Mouse (Mus musculus) layer of hippocampus, adult 9-11 months (tissue): Measurements from ENCODE around the gene Ncbp3.

Experiments
- DNase-seq: peaks from one replicate; pipeline ENCODE4 v3.0.0; 2022

The Ncbp3 gene

DNA sequence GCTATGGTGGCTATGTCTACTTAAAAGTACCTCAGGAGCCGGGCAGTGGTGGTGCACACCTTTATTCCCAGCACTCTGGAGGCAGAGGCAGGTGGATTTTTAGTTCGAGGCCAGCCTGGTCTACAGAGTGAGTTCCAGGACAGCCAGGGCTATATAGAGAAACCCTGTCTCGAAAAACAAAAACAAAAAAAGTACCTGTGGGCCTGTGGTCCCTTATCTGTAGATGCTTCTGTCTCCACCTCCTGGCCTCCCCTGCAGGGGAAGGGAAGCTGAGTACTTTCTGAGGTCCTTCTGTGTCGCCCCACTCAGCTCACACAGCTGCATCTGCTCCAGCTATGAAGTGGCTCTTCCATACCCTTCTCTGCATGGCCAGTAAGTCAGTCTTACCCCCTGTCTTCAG is 42.7 kb downstream of the Ncbp3 start, which contains the start of gene Itgae:
Itgae (plus strand) TSS at position 301 of the 400 bp plus-strand sequence.
- no peak for DNase-seq

DNA sequence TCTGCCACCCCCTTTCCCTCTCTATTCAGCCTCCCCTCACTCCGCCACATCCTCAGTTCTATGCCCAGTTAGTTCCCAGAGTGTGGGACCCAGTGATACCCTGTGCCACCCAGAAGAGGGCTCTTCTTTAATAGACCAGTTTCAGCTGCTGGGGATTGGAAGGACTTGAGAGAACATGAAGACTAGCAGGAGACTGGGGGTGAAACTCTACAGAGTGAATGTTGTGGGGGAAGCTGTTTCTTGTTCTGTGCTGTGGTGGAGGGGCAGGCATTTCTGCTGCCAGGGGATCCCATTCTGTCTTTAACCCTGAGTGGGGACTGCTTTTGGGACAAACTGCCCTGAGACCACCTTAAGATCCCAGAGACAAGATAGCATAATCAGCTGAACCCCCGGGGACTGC is 43.2 kb downstream of the Ncbp3 start:
- DNase-seq: no peak

DNA sequence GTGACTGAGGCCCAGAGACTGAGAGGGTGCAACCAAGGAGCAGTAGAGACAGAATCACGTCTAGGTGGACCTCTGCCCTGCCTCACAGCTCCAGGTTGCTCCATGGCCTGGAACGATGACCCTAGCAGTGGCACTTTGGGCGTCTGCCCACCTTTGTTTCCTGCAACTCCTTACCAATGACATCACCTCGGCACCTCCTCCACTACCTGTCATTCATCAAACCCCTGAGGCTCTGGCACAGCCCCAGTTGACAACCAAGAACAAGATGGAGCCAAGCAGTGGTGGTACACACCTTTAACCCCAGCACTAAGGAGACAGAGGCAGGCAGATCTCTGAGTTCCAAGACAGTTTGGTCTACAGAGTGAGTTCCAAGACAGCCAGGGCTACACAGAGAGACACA is 44.5 kb downstream of the Ncbp3 start:
- DNase-seq: no peak

DNA sequence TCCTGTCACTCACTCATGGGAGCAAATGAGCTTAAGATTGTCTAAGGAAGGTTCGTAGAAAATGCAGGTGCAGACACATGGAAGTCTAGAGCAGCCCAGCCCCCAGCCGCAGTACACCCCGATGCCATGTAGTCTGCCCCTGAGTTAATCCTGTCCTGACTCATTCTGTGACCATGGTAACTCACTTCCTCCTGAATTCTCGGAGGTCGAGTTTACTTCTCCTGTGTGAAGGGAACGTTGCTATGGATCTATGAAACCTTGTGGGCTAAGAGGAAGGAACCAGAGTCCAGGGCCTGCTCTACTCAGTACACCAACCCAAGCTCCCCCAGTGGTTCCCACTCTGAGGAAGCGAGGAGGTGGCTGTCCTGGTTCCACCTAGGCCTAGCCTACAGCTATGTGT is 45.3 kb downstream of the Ncbp3 start:
- no peak for DNase-seq

DNA sequence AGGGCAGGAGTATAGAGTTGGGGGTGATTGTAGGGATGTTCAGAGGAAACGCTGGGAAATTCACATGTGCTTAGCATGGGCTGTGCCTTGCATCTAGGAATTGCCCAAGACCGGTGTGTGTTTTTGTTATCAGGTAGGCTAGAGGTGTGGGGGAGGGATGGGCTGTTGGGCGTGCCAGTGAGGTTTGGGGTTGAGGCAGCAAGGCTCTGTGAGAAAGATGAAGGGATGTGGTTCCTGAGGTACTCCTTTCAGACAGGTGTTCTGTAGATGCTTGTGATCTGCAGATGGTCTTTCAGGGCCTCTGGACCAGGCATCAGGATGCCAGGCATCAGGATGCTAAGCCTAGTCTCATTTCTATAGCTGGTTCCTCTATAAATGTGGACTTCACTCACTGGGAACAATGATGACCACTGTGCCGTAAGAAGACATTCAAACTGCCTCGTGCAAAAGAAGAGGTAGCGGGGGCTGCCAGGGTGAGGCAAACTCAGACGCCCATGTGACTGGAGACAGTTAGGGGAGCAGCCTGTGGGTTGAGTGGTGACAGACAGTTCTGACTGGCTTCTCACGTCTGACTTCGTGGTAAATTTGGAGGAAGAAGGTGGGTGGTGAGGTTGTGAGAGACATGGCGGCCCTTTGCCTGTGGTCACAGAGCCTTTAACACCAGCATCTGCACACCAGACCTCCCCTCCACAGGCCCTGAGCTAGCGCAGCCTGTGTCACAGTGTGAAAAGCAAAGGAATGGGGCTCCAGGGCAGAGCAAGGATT is 46.8 kb downstream of the Ncbp3 start:
- no peak for DNase-seq

DNA sequence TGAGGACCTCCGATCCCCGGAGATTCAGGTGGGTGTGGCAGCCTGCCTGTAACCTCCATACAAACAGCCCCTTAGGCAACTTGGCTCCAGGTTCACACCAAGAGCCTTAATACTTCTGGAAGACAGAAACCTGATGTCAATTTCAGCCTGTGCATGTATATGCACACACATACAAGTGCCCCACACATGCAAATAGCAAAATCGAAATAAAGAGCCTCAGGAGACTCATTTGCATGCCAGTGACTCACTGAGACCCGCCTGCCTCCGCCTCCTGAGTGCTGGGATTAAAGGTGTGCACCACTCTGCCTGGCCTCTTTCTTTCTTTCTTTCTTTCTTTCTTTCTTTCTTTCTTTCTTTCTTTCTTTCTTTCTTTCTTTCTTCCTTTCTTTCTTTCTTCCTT is 51.3 kb downstream of the Ncbp3 start:
- DNase-seq: no peak

DNA sequence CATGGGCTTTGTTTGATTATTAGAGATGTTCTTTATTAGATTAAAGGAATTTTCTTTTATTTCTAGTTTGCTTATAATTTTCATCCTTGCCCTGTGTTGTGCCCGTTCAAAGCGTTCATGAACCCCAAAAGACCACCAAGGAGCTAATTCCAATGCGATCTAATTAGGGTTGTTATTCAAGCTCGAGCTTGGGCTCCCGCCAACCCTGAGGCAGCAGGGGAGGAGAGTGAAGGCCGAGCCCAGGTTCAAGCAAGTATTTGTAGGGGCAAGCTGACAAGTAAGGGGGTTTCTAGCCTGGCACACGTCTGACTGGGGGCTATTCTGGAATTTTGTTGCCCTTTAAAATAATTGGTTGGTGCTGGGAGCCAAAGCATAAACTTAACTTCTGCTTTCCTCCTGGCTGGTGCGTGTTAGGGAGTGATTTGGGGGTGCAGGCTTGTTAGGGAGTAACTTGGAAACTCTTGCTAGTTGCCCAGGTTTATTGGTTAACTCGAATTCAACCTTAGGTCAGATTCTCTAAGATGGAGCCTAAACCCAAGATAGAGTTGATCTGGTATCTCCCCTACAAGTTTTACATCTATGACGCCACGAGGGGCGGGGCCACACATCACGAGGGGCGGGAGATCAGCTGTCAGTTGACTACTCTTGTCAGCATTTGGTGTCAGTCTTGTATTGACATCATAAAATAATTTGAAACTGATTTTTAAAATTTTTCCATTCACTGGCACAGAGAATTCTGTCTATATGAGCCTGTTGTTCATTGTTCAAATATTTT is 52.6 kb downstream of the Ncbp3 start:
- DNase-seq: no peak

DNA sequence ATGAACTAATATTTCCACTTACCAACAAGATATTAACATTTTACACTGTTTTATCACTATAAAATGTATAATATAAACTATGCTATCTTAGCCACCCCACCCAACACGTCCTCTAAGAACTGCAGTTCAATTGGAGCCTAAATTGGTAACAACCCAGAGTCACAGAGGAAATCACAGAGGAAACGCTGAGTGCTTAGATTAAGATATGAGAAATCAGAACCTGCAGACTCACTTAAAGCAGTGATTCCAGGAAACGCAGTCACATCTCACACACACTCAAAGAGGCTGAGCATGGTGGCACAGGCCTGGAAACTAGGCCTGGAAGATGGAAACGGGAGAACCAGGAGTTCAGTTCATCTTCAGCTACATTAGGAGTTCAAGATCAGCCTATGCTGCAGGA is 53.7 kb downstream of the Ncbp3 start:
- no peak for DNase-seq

DNA sequence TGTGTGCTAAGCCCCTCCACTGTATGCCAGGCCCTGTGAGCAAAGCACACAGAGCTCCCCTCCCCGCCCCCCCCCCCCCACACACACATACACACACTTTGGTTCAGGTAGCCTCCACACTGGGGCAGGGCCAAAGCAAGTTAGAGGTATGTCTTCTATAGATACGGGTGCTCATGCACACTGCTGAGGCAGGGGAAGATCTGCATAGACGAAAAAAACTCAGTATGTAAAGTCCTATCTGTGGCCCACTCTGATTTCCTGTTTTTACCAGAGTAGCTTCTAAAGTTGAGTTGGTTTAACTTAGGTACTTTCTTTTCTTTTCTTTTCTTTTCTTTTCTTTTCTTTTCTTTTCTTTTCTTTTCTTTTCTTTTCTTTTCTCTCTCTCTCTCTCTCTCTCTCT is 57.7 kb downstream of the Ncbp3 start:
- DNase-seq: no peak

DNA sequence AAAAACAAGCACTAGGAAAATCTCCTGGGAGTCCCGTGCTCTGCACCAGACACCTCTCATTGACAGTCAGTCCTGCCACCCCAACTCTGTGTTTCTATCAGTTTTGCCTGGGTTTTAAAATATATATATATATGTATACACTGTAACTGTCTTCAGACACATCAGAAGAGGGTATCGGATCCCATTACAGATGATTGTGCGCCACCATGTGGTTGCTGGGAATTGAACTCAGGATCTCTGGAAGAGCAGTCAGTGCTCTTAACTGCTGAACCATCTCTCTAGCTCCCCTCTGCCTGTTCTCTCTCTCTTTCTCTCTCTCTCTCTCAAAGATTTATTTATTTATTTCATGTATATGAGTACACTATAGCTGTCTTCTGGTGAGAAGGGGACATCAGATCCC is 59.8 kb downstream of the Ncbp3 start:
- peak; percentile 41 for DNase-seq

DNA sequence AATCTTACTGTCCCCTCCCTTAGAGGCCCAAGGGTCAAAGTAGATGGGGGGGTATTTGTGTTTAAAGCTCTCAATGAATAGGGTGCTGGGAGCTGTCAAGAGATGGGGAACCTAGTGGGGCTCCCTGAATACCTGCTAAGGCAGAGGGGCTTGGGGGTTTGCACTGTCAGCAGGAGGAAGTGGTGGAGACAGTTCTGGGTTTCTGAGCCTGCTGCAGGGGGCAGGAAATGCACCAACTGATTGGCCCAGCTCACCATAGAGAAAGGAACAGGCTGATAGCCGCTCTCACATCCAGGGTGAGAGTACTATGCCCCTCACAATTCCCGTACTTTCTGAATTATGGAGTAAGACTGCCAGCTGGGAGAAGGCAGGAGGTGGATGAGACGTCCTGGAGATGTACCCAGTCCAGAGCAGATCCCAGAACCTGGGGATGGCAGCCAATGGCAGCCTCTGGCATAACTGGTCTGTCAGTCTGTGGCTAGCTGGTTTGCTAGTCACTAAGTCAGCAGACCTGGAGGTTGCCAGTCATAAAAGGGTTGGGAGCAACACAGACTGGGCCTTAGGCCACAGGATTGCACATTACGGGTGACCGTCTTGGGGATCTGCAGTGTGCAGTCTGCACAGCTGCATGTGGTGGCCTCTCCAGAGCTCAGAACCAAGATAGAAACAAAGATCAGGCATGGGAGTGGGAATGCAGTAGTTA is 60.8 kb downstream of the Ncbp3 start:
- DNase-seq: peak; percentile 48

DNA sequence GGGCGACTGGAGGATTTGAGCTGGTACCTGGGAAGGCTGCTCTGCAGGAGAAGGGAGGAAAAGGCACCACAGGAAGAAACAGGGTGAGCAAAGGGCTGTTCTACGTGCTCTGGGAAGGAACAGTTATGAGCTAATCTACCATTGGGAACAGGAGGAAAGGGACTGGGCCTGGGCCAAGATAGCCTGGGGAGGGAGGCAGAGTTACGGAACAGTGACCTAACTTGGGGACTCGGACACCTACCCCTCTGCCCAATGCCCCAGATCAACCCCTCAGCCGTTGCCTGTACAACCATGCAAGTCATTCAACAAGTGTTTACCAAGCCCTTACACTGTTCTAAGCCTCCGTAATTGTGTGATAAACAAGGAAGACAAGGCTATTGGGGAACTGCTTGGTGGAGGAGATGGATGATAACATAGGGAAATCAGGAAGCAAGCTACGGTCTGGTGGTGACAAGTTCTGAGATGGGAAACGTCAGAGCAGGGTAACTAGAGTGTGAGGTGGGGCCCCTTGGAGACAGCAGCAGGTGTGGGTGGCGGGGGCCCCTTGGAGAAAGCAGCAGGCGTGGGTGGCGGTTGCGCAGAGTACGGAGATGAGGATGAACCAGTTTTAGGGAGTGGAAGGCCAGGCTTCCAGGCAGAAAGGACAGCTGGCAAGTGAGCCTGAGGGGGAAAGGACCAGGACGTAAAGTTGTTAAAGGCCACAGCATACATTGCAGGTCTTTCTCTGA is 61.5 kb downstream of the Ncbp3 start:
- no peak for DNase-seq

DNA sequence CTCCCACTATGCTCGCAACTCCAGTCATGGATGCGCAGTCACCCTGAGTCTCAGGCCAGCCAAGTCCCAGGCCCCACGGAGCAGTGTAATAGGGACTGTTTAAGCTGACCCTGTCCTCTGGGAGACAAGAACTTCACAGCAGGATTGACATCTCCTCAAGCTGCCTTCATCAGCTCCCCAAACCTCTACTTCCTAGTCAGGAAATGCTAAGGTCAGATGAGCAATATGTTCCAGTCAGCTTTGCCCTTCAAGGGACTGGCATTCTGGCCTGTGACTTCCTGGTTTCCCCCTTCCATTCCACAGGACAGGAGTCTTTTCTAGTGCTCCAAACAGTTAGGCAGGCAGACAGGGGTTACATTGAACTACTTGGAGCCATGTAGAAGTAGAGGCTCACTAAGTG is 62.4 kb downstream of the Ncbp3 start:
- DNase-seq: no peak

DNA sequence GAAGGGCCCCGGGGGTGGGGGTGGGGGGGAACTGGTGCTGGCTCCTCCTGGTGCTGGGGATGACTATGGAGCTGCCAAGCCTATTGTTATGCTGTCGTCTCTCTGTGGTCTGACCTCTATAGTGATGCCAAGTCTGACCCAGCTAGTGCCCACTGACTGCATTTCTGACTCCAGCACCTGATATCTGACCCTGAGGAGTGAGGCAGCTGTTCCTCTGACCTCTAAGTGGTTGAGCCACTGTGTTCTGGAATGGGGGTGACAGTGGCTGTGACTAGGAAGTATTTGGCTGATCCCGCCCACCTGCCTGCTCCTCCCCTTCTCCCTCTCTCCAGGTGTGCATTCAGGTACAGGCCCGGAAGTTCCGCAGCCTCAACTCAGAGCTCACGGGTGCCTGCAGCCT is 63.8 kb downstream of the Ncbp3 start:
- DNase-seq: no peak

DNA sequence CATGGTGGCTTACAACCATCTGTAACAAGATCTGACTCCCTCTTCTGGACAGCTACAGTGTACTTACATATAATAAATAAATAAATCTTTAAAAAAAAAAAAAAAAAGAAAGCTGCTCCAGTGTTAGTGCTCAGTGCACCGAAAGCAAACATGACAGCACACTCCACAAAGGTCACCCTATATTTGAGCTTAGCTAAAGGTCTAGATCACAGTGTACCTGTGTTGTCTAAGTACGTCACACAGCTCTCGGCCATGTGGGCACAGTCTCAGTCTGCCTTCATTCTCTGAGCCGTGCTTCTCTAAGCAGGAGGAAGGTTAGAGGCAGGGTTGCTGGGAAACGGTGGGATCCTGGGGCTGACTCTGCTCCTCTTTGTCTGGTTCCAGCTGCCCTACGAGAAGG is 78.9 kb downstream of the Ncbp3 start:
- DNase-seq: no peak

DNA sequence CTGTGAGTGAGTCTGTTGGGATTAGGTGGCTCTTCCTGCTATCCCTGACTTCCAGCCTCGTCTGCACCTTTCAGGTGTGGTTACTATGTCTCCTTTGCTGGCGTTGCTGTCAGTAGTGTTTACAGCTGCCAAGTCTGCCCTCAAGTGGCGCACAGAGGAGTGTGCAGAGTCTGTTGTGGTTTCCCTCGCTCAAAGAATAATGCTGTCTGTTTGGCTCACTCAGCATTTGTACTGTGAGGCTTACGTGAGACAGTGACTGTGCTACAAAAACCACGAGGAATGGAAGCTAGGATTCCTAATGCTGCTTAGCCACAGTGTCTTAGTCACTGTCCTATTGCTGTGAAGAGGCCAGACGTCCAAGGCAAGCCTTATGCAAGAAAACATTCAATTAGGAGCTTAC is 83.4 kb downstream of the Ncbp3 start:
- DNase-seq: no peak

DNA sequence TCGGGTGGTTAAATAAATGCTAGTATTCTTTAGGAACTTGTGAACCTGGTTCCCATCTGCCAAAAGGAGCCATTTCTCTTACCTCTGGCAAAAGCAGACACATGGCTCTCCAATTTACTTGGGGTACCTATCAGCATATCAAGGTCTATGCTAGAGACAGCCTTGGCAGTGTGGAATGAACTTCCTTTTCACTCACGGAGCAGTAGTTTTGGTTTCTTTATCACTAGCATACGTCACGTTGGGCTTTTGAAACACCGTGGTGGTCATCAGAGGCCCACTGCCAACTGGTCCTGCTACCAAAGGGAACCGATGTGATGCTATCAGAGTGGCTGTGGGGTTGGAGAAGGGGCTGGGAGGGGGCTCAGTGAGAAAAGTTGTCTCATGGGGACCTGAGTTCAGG is 85.4 kb downstream of the Ncbp3 start:
- no peak for DNase-seq

DNA sequence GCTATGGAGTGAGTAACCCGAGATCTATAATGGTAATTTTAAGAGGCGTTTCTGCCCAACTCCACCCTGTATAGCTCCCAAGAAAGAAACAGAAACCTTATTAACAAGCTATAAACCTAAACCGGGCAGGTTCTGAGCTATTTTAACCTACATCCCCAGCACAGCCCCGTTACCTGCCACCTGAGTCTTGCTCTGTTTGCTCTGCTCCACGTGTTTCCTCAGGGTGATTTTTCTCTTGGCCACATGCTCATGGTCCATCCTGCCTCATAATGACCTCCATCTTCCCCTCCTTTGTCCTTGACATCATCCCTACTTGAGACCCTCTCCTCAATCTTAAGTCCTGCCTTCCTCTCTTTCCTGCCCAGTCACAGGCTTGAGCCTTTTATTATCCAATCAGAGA is 86.6 kb downstream of the Ncbp3 start:
- DNase-seq: no peak

DNA sequence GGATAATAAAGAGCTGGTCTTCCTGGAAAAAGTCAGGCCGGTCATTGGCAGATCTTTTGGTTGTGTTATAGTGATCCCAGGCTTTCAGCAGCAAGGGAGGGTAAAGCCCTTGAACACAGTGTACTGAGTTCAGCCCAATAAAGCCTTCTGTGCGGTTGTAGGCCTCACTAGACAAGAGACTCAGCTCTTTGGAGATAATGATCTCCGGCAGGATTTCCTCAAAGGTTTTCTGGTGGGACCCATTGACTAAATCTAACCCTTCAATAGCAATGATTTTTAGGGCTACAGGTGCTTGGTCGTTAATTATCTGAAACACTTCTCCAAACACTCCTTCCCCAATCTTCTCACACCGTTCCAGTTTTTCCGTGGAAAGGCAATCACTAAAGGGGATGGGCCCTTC is 89.0 kb downstream of the Ncbp3 start:
- DNase-seq: no peak

DNA sequence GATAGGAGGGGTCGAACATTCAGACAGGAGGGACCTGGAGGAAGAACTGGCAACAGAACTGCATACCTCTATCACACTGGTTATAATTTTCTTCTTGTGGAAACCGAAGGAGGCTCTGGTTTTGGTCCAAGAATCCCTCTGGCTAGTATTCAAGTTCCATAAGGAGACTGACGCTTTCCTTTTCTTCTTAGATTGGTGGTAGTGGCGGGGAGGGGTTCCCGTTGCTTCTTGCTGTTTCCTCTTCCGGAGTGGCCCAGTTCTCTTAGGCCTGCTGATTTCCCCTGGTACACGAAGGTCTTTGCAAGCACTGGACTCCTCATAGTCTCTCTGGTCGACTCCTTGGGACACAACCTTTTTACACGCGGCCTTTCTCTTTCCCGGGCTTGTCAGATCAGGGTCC is 89.5 kb downstream of the Ncbp3 start:
- no peak for DNase-seq

DNA sequence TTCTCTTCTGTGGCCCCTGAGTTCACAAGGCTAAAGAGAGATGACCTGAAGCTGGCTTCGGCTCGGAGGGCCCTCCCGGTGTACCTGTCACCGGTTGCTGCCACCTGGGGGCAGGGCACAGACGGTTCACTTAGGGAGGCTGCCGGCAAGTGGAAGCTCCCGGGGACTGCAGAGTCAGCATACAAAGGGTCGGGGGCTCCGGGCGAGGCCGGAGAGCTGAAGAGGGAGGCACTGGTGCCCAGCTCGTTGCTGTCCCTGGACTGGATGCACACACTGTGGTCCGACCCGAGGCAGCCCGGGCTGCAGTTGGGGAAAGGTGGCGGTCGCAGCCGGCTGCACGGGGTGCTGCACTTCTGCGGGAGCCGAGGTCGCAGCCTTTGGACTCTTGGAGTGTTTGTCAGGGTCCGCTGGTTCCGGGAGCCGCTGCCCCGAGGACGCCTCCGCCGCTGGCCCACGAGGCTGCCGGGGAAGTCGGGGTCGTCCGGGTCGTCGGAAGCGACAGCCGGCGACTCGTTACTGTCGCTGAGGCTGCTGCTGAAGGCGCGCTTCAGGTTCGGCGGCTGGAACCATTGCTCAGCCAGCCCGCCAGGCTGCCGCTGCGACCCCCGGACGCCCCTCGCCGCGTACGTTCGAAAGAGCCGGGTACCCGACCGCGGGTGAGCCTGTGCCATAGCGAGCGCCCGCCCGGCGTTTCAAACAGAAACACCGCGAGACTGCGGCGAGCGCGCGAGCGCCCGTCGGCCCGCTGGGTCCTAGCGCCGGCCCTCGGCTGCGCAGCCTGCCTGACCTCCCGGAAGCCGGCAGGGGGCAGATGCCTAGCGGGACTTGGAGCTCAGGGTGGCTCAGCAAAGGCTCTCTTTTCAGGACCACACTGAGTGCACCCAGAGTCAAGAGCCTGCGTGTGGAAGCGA is 90.3 kb downstream of the Ncbp3 start, which contains the start of gene Haspin:
Haspin (minus strand) TSS at position 704 of the 911 bp plus-strand sequence.
- peak; percentile 83 for DNase-seq
